Mouse (Mus musculus) embryonic fibroblast, embryonic 13.5 days (primary cell): Measurements from ENCODE around the gene Kif28.

ENCODE experiments used
- CTCF ChIP-seq: IDR thresholded peaks from 2 replicates; pipeline ENCODE4 v1.5.1; 2011; ENCODE audit warnings: mild to moderate bottlenecking, control low read depth, low read length, moderate library complexity, borderline replicate concordance; ENCODE audit not compliant: insufficient read depth
- POLR2A ChIP-seq: IDR thresholded peaks from 2 replicates; pipeline ENCODE4 v1.6.1; 2011; ENCODE audit warnings: low read depth, mild to moderate bottlenecking, control low read depth, low read length, moderate library complexity

DNA sequence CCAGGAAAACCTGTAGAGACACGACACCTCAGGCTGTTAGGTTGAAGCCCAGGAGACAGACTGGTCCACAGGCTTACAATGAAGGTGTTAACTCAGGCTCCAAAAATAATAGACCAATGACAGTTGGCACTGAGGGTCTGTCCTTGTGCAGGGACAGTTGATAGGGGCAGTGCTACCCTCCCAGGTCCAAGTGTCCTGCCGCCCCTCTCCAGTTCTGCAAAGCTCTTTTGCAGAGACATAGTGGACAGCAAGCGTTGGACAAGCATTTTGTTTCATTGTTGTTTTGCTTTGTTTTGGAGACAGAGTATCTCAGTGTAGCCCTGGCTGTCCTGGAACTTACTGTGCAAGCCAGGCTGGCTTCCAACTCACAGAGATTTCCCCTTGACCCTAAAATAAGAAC, 13.7 kb downstream of the Kif28 start:
- TF ChIP-seq CTCF, result no peak
- no peak for TF ChIP-seq POLR2A
